Mouse (Mus musculus) cerebellum, postnatal 25 days (tissue): ENCODE data around the gene Mtif2.

Experiments
- DNase-seq, 2 experiments: peaks; one replicate each; pipeline ENCODE4 v3.0.0; 2021; ENCODE audit warnings: mixed read lengths in 2 of 2

Mtif2 gene

GRCm38 (mm10) chr11:29560452-29560851 lies 34.2 kb downstream of the Mtif2 start:
- no peak for DNase-seq

- no peak for DNase-seq
These were observed 34.8 kb downstream of the Mtif2 start for GRCm38 (mm10) chr11:29560990-29561389.

GRCm38 (mm10) chr11:29563406-29563805 lies 37.2 kb downstream of the Mtif2 start:
- DNase-seq, result no peak

GRCm38 (mm10) chr11:29571536-29571935 lies 45.3 kb downstream of the Mtif2 start:
- DNase-seq, result no peak

- DNase-seq, result no peak
These were observed 46.4 kb downstream of the Mtif2 start for GRCm38 (mm10) chr11:29572656-29573055.

GRCm38 (mm10) chr11:29579610-29580009 lies 53.4 kb downstream of the Mtif2 start:
- no peak for DNase-seq
